ENCODE assay signal across 8 mouse cellular contexts in genomic region chr19:6552302-6553028, GRCm38 (mm10). TPM values are rescaled to one million over a fixed set of nuclear protein-coding genes. Genes with fewer than 3 reads are reported as not detected.
DNase-seq lines count a peak whose midpoint lies in the region; ATAC-seq and TF ChIP-seq lines count a peak whose summit lies in the region.
"Had no signal": no experiment of that assay in that cellular context is flagged by ENCODE, and none has a peak within 500 bp of the region (broad histone marks: within the 10 kb centered on the region; RNA-seq: fewer than 3 reads in every experiment).

No protein-coding gene starts in this region.

- no peaks in the 10 kb centered on the region for H3K27me3 ChIP-seq in liver, embryonic 12.5 days (replicated peaks)
- H3K27me3 ChIP-seq in liver, postnatal 0 days (ENCODE audit: insufficient read depth, low read length) = no peaks in the 10 kb centered on the region

- no peak overlapping the region for H3K9ac ChIP-seq in liver, embryonic 12.5 days
- no peak overlapping the region for H3K9ac ChIP-seq in liver, postnatal 0 days (replicated peaks)

- peak; percentile 52 for DNase-seq in liver
- peak; percentile 49 for DNase-seq in NIH3T3 (ENCODE audit: low read depth)
- peak; percentile 71 for DNase-seq in cerebellum, adult 11 months
- peak; percentile 62 for DNase-seq in liver, postnatal 0 days
- peak; percentile 53 to 71 for DNase-seq in spleen, postnatal 14 days (ENCODE audit: low spot score in 2 of 2)

- H3K36me3 ChIP-seq in liver, embryonic 12.5 days = no peaks in the 10 kb centered on the region
- H3K36me3 ChIP-seq in liver, postnatal 0 days (replicated peaks; ENCODE audit: insufficient read depth, low read length) = no peaks in the 10 kb centered on the region

- H3K4me2 ChIP-seq in liver, embryonic 12.5 days = no peak overlapping the region
- H3K4me2 ChIP-seq in liver, postnatal 0 days (ENCODE audit: low read depth, low read length) = no peak overlapping the region

- 0 out of 2 replicates have a peak, but pooled peaks cover 3% of the 10 kb centered on the region for H3K4me1 ChIP-seq in liver, embryonic 12.5 days
- H3K4me1 ChIP-seq in liver, postnatal 0 days (ENCODE audit: insufficient read depth) = no peaks in the 10 kb centered on the region

- no peaks in the 10 kb centered on the region for H3K9me3 ChIP-seq in liver, embryonic 12.5 days (replicated peaks)
- H3K9me3 ChIP-seq in liver, postnatal 0 days (ENCODE audit: low read length) = no peaks in the 10 kb centered on the region

- no peak overlapping the region for H3K4me3 ChIP-seq in liver, embryonic 12.5 days
- H3K4me3 ChIP-seq in liver, postnatal 0 days (ENCODE audit: low read depth, low read length) = no peak overlapping the region

- ATAC-seq in liver, embryonic 12.5 days = no peak
- ATAC-seq in granulocyte monocyte progenitor cell, adult 5-6 weeks (replicated peaks; ENCODE audit: poor library complexity, severe bottlenecking) = peak; percentile 68
- ATAC-seq in liver, postnatal 0 days = peak; percentile 64

- peak; percentile 82 for TF ChIP-seq CTCF in liver, postnatal 0 days (IDR thresholded peaks at IDR 0.05; ENCODE audit: low read depth)

- H3K27ac ChIP-seq in liver, embryonic 12.5 days = no peak overlapping the region
- H3K27ac ChIP-seq in liver, postnatal 0 days (ENCODE audit: low read depth) = no peak overlapping the region

- WGBS in liver, embryonic 12.5 days (ENCODE audit: insufficient replicate concordance) = 53% methylated on average over 4 of the region's 4 CpGs
- whole genome bisulfite sequencing in liver, postnatal 0 days (ENCODE audit: insufficient replicate concordance) = 65% methylated on average over 4 of the region's 4 CpGs

- TF ChIP-seq EP300 in liver, postnatal 0 days (IDR thresholded peaks at IDR 0.05; ENCODE audit: low read depth) = no peak

RNA-seq across cellular contexts. Expression of gene Slc22a12, which starts 9.6 kb away (rescaled TPM):
- polyA plus RNA-seq in liver, embryonic 12.5 days (2016; fragmentation: Nextera tagmentation; extraction: Ambion mirVana) = not detected in 2 replicates
- total RNA-seq in granulocyte monocyte progenitor cell, adult 5-6 weeks (2014; fragmentation: Nextera tagmentation) = not detected in 2 replicates
- not detected in 2 replicates for total RNA-seq in granulocyte monocyte progenitor cell, adult 5-6 weeks (2017)
- polyA plus RNA-seq in liver, postnatal 0 days (2015; fragmentation: Nextera tagmentation; extraction: Ambion mirVana) = not detected in 2 replicates
- total RNA-seq: gastrocnemius, postnatal 36 days had no signal
